Mouse (Mus musculus): ENCODE results near the gene Prm2. TPM values are rescaled to one million over a fixed set of nuclear protein-coding genes. Genes with fewer than 3 reads are reported as not detected.
"Not testable (repeated sequence)": the region's sequence is repeated elsewhere in the genome, so short reads cannot be mapped to it uniquely, and the experiment has no call there.

Gene Prm2
- total RNA-seq, 2 experiments from 2014 or later, result not detected

DNA sequence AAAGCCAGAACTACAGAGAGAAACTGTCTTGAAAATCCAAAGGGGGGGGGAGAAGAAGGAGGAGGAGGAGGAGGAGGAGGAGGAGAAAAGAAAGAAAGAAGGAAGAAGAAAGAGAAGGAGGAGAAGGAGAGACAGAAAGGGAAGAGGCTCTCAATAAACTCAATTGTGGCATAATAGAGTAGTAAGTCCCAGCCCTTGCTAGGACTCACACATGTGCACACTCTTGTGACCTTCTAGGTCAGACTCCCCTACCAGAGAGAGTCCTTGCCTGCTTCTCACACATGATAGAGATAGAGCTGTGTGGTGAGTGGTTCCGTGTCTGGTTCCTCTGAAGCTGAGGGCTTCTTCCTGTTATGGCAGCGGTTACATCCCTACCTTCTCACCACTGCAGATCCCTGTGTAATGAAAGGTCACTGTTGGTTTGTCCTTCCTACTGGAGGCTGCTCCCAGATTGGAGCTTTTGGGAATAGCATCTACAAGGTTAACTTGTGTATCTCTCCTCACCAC, 17.0 kb upstream of the Prm2 start, which contains the start of gene Gm11172:
Gene Gm11172, plus strand, starts transcription at position 51 of the 507 bp plus-strand sequence.
- DNase-seq (ENCODE audit: low spot score in 2 of 2), result no peak

DNA sequence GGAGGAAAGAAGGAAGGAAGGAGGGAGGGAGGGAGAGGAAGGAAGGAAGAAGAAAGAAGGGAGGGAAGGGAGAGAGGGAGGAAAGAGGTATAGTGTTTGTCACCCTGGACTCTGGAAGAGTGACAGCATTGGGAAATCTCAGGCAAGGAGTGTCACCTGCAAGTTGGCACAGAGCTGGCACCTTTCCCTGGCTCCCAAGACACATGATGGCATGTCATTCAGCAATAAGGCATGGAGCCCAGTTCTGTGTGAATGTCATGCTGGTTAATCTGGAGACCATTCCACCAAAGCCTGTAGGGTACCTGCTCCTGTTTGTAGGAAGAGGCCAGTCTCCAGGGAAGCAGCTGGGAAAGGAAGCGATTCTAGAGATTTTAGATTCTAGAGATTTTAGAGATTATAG, 14.4 kb upstream of the Prm2 start:
- DNase-seq (ENCODE audit: low spot score in 2 of 2), result no peak

DNA sequence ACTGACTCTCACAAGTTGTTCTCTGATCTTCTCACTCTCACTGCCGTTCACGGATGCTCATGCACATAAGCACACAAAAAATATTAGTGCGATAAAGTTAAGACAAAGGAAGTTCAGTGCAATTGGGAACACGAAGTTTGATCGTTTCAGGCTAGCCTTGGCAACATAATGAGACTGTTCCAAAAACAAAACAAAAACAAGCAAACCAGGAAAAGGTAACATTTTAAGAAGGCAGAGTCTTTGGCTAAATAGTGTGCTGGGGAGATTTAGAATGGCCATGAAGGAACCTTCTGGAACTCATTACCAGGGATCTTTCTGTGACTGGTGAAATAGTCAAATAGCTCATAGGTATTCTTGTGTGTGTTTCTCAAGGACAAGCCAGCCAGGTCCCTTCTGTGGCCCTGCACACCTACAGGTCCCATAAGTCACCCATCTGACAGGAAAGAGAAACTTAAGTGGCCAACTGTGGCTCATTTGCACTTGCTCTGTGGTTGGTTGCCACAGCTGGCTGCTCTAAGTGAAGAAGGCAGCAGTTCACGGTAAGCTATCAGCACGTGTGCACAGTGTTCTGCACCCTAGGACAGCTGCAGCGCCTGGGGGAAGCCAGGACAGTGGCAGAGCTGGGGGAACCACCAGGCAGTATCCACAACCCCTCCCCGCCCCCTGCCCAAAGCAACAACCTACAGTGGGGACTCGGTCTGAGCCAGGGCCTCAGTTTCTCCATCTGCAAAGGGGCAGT, 10.0 kb upstream of the Prm2 start, which contains the start of gene Prm1:
Gene Prm1, minus strand, starts transcription at position 51 of the 739 bp plus-strand sequence.
- no peak for DNase-seq (ENCODE audit: low spot score in 2 of 2)

DNA sequence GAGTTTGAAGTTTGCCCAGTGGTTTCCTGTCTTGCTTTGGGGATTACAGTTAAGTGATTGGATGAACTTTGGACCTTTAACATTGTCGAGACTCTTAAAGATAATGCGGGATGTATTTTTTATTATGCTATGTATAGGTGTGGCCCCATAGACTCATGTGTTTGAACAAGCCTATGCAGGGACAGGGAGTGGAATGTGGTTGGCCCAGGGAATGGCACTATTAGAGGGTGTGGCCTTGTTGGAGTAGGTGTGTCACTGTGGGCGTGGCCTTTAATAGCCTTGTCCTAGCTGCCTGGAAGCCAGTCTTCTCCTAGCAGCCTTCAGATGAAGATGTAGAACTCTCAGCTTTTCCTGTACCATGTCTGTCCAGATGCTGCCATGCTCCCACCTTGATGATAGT, 6.5 kb upstream of the Prm2 start:
- DNase-seq (ENCODE audit: low spot score in 2 of 2), result not testable (repeated sequence)

DNA sequence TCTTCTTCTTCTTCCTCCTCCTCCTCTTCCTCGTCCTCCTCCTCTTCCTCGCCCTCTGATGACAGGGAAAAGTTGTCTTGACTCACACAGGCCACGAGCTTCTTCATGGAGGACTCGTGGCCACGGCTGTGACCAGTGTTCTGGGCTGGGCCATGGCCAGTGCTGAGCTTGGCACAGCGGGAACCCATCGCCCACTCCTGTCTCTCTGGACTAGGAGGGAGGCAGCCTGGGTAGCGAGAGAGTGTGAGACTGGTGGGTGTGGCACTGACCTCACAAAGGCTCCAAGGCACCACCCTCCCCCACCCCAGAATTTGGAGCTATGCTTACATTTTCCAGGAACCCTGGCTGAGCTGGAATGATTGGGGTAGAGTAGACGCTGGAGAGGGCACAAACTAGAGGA, 5.2 kb downstream of the Prm2 start, which contains the start of gene Prm3:
Gene Prm3, minus strand, starts transcription at position 213 of the 400 bp plus-strand sequence.
- no peak for DNase-seq (ENCODE audit: low spot score in 2 of 2)

DNA sequence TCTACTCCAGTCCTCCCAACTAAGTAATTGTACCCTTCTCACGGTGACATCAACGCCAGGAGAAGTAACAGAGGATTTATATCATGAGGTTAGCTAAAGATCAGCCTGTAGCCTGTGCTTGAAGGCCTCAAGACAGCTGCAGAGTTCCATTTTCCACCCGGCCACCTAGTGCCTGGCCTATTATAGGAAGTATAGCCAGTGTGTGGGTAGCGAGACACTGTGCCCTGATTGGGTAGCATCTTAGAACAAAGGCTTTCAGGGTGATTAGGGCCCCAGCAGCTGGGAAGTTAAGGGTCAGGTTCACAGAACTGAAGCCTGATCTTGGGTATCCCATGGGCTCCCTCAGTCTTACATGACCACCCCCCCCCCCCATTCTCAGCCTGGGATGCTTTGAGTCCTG, 7.1 kb downstream of the Prm2 start:
- DNase-seq (ENCODE audit: low spot score in 2 of 2), result no peak

DNA sequence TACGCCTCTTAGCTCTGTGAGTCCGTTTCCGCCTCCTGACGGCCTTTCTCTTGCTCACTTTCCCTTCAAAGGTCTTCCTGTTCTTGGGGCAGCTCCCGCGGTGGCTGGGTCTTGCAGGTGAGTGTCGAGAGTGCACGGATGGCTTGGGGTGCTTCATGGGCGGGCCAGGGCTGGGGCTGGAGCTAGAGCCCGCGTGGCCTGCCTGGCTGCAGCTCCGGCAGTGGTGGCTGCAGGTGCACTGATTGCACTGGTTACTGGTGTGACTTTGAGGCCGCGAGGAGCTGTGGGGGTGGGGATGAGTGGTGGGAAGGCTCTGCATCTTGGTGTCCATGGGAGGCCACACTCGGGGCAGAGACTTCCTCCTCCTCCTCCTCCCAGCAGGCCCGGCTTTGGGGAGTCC, 7.7 kb downstream of the Prm2 start, which contains the start of gene Tnp2:
Gene Tnp2, minus strand, starts transcription at position 390 of the 400 bp plus-strand sequence.
- DNase-seq (ENCODE audit: low spot score in 2 of 2), result no peak

DNA sequence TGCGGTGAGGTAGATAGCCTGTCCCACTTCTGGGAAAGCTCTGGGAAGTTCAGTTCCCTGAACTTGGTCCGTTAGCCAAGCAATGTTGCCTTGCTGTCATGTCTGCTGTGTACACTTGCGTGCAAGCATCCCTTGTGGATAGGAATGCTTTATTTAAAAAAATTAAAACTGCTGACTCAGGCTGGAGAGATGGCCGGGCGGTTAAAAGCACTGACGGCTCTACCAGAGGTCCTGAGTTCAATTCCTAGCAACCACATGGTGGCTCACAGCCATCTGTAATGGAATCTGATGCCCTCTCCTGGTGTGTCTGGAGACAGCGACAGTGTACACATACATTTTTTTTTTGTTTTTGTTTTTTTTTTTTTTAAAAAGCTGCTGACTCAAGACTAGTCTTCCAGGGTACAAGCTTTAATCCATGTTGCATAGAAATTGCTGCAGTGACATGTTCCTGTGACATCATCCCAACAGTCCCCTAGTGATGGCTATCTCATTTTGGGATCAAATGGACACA, 8.3 kb downstream of the Prm2 start:
- no peak for DNase-seq (ENCODE audit: low spot score in 2 of 2)

DNA sequence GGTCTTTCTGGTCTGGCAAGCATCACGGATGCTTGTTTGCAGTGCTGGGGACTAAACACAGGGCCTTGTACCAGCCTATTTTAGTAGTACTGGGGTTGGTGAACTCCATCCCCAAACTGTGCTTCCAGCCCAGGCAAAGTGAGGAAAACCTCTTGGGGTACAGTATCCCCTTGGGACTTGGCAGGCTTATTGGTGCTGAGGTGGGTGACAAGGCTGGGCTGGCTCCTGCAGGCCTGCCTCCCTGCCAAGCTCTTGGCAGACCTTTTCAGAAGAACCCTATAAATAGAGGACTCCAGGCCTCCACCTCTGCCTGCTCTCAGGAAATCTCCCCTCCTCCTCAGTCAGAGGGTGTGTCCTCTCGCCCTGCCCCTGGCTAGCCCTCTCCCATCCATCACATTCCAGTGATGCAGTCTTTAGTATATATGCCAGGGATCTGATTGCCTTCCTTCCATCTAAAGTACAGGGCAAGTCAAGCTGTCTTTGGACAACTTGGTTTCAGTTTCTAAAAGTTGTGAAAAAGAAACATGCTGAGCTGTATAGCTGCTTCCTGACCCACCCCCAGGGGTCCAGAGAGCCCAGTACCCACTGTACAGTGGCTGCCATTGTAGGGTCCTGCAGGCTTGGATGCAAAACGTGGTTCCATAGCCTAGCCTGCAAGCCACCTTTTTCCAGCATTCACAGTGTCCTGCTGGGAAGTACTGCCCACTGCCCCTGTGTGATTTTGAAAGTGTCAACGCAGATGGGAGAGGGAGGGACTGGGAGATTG, 9.0 kb downstream of the Prm2 start:
- no peak for DNase-seq (ENCODE audit: low spot score in 2 of 2)

DNA sequence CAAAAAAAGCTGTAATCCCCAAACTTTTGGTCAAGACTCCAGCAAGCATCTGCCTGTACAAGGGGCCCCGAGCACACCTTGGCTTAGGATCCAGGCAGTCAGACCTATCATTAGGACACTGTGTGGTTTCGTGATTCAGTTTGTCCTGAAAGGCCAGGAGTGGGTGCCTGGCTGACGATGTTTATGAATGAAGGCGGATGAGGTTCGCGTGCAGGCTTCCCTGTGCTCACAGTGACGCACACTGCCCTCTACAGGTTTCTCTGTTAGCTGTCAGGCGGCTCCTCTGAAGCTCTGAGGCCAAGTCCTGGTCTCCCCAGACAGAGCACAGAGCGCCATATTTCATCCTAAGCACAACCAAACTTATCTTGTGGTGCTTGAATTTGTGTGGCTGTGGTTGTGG, 9.6 kb downstream of the Prm2 start:
- peak; percentile 60 to 83 for DNase-seq (ENCODE audit: low spot score in 2 of 2)

DNA sequence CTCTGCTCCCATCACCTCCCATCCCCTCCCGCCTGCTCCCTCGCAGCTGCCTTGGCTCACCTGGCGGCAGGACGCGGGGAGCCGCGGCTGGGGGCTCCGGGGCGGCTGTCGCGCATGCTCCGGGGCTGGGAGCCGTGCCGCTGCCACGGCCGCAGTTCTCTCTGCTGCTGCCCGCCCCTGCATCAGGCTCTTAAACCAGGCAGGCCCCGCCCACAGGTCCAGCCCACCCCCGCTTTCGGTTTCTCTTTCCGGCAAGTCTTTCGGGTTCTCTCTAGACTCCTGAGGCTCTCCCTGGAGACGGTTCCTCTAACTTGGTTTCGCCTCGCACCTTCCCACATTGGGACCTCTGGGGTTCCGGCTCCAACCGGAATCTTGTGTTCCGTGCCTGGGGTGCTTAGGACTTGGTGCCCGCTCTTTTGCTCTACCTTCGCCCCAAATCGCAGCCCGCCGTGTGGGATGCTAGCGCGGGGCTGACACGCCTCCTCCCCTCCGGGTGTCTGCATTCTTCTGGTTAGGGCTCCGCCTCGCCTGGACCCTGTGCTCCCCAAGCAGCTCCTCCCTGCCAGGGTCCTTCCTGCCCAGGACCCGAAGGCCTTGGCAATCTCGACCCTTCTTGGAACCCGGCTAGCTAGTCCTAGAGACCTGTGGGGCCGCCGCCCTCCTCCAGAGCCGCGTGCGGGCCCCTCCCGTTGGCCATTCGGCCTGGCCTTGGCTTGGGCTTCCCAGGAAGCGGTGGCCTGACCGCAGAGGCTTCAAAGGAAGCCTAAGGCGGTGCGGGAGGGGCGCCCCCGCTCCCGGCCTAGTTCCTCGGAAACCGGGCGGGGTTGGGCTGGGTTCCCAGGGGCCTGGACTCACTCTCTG, 10.3 kb downstream of the Prm2 start, which contains the start of gene Socs1:
Gene Socs1, minus strand, starts transcription at position 166 of the 861 bp plus-strand sequence.
- peak; percentile 87 to 91 for DNase-seq (ENCODE audit: low spot score in 2 of 2)

DNA sequence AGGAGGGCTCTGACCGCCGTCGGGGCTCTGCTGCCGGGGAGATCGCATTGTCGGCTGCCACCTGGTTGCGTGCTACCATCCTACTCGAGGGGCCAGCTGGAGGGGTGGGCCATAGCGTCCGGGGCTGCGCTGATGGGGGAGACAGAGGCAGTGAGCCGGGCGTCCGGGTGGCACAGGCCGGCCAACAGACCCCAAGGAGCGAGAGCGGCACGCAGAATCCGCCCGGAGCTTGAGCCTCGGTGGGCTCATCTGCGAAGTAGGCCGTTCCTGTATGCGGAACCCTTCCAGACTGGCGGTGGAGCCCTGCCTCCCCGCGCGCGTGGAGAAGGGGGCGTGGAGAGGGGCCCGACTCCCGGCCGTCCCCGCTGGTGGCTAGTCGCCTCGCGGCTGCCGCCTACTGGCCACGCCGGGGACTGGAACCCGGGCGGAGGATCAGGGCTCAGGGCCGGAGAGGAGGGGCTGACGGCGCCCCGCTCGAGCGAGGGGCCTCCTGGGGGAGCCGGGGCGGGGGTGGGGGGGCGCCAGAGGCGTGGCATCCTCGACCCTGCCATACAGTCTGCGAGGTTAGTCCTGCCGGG, 11.1 kb downstream of the Prm2 start:
- DNase-seq (ENCODE audit: low spot score in 2 of 2), result peak; percentile 95 to 98

DNA sequence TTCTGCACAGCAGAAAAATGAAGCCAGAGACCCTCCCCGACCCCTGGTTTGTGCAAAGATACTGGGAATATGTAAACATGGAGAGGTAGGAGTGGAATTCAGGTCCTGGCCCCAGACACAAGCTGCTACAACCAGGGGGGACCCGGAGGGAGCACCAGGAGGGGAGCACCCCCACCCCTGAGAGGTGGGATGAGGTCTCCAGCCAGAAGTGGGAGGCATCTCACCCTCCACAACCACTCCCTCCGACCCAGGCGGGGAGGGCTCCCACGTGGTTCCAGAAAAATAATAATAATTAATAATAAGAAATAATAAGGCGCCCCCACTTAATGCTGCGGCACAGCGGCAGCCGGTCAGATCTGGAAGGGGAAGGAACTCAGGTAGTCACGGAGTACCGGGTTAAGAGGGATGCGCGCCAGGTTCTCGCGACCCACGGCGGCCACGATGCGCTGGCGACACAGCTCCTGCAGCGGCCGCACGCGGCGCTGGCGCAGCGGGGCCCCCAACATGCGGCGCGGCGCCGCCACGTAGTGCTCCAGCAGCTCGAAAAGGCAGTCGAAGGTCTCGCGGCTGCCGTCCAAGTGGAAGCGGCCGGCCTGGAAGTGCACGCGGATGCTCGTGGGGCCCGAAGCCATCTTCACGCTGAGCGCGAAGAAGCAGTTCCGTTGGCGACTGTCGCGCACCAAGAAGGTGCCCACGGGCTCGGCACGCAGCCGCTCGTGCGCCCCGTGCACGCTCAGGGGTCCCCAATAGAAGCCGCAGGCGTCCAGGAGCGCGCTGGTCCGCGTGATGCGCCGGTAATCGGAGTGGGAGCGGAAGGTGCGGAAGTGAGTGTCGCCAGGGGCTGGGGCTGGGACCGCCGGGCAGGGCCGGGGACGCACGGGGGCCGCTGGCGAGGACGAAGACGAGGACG, 11.8 kb downstream of the Prm2 start:
- DNase-seq (ENCODE audit: low spot score in 2 of 2), result peak; percentile 34 to 59

DNA sequence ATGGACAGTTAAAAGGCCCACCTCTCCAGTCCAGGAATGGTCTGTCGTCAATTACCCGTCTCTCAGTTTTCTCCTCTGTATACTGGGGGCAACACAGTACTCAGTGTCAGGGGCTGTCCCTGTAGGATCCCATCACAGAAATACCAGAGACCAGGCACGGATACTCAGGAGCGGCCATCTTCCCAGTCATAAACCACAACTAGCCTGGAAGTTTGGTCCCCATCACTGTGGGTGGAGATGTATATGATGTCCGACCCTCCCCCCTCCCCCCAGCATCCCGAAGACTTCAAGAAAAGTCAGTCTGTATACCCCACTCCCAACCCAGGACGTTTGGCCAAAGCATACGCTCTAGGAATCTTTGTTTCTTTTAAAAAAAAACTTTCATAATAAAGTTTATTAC, 12.5 kb downstream of the Prm2 start:
- no peak for DNase-seq (ENCODE audit: low spot score in 2 of 2)

DNA sequence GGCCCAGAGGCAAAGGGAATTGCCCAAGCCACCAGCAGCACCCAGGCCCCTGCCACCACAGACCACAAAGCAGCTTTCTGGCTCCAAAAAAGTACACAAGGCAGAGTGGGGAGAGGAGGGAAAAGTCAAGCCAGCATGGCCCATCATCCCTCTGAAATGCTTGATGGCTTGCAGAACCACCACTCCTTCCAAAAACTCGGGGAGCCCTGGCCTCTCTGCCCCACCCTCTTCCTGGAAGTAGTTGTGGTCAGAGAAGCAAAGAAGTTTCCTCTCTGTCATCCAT, 12.8 kb downstream of the Prm2 start:
- DNase-seq (ENCODE audit: low spot score in 2 of 2), result no peak

DNA sequence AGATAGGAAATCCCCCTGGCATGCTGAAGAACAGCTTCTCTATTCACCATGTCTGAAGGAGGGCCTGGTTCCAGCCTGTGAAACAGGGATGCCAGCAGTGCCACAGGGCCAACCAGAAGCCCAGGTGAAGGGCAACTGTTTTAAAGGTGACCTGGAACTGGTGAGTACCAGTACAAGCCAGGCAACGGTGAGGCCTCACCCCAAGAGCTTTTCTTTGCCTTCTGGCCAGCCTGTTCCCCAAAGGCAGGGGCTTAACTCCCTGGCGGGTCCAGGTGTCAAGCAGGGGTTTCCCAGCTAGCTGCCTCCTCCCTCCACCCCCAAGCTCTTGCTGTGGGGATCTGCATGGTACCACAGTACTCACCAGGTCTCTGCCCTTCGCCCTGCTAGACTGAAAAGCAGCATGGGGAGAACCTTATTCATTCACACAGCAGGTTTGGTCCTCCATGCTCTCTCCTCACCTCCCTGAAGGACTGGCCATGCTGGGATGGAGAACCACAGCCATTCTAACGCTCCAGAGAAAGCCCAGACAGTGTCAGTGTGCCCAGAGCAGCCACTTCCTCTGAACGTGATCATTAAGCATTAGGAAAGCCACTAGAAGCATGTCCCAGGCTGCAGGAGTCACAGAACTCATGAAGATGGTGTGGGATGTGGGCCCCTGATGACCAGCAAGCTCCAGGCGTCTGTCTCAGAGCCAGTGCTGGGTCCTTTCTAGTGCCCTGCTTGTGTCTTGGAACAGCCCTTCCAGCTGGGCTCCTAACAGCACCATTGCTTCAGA, 13.4 kb downstream of the Prm2 start:
- no peak for DNase-seq (ENCODE audit: low spot score in 2 of 2)

DNA sequence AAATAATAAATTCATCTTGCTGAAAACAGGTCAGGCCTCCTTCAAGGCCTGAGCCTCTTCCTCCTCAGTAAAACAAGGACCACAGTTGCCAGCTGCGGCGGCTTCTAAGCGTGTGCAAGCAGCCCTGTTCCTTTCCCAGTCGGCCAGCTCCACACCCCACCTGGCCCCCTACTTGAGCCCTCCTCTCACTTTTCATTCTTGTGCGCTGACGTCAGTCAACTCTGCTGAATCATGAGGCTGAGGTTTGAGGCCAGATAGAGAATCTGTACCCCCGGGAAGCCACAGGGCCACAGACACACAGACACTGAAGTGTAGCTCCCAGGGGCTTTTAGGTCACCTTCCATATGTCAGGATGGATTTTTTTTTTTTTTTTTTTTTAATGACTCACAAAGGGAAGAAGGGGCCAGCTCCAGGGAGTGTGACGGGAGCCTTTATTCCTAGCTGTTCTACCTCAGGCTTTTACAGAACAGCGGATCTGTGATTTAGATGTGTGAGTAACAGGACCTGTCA, 14.0 kb downstream of the Prm2 start:
- no peak for DNase-seq (ENCODE audit: low spot score in 2 of 2)

DNA sequence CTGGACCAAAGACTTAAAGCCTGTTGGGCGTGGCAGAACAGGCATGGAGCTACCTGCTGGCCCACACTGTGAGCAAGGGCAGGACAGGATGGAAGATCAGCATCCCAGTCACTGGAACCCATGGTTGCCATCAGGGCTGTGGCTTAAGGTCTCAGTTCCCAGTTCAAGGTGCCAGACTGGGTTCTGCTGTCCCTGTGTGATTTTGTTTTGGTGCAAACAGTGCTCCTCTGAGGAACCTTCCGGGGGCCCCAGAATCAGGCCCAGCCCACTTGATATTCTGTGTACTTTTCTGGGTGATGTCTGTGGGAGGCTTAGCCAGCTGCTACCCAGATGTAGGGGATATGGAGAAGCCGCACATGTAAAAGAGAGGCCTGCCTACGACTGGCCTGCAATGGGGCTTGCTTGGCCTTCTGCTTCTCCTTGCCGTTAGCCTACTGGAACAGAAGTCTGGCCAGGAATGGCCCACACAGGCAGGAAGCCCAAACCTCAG, 15.3 kb downstream of the Prm2 start:
- DNase-seq (ENCODE audit: low spot score in 2 of 2), result no peak
